Mouse (Mus musculus) right cerebral cortex, postnatal 14 days (tissue): ENCODE results near the gene Olfr98.
"Not testable (repeated sequence)": the region's sequence is repeated elsewhere in the genome, so short reads cannot be mapped to it uniquely, and the experiment has no call there.

ENCODE experiments used
- DNase-seq: peaks from one replicate; pipeline ENCODE4 v3.0.0; 2022

The Olfr98 gene

GRCm38 (mm10) chr17:37263626-37264025 lies at the start of gene Olfr98:
Olfr98 (minus strand) TSS chr17:37263749.
- DNase-seq = no peak

- no peak for DNase-seq
Measured at GRCm38 (mm10) chr17:37310146-37310699, 46.7 kb upstream of the Olfr98 start.

- DNase-seq = no peak
Measured at GRCm38 (mm10) chr17:37308483-37308882, 44.9 kb upstream of the Olfr98 start.

- DNase-seq = no peak
Measured at GRCm38 (mm10) chr17:37304213-37304612, 40.7 kb upstream of the Olfr98 start, which contains the start of gene Olfr101. Olfr101 (minus strand) TSS chr17:37304313.

GRCm38 (mm10) chr17:37283360-37283759 lies 19.8 kb upstream of the Olfr98 start, which contains the start of gene Olfr99:
Olfr99 (minus strand) TSS chr17:37283460.
- no peak for DNase-seq

GRCm38 (mm10) chr17:37280331-37280730 lies 16.8 kb upstream of the Olfr98 start:
- no peak for DNase-seq

- DNase-seq = no peak
Measured at GRCm38 (mm10) chr17:37276573-37276972, 13.0 kb upstream of the Olfr98 start.

GRCm38 (mm10) chr17:37275626-37276248 lies 12.2 kb upstream of the Olfr98 start:
- no peak for DNase-seq

GRCm38 (mm10) chr17:37270702-37271092 lies 7.1 kb upstream of the Olfr98 start:
- peak; percentile 9 for DNase-seq

GRCm38 (mm10) chr17:37270058-37270701 lies 6.6 kb upstream of the Olfr98 start, which contains the start of gene H2-M3:
H2-M3 (plus strand) TSS chr17:37270220.
- DNase-seq = peak; percentile 87

- DNase-seq = peak; percentile 7
Measured at GRCm38 (mm10) chr17:37250544-37250943, 13.0 kb downstream of the Olfr98 start.

- DNase-seq = no peak
Measured at GRCm38 (mm10) chr17:37249460-37249859, 14.1 kb downstream of the Olfr98 start.

- DNase-seq = peak; percentile 9
Measured at GRCm38 (mm10) chr17:37246715-37247114, 16.8 kb downstream of the Olfr98 start.

GRCm38 (mm10) chr17:37242198-37242597 lies 21.4 kb downstream of the Olfr98 start:
- no peak for DNase-seq

GRCm38 (mm10) chr17:37237230-37237629 lies 26.3 kb downstream of the Olfr98 start, which contains the start of gene Olfr97:
Olfr97 (minus strand) TSS chr17:37237330.
- not testable (repeated sequence) for DNase-seq

- DNase-seq = no peak
Measured at GRCm38 (mm10) chr17:37221879-37222278, 41.7 kb downstream of the Olfr98 start.

GRCm38 (mm10) chr17:37219846-37220245 lies 43.7 kb downstream of the Olfr98 start, which contains the start of gene Olfr96:
Olfr96 (plus strand) TSS chr17:37220146.
- DNase-seq = no peak

- DNase-seq = no peak
Measured at GRCm38 (mm10) chr17:37218486-37218885, 45.1 kb downstream of the Olfr98 start.

- no peak for DNase-seq
Measured at GRCm38 (mm10) chr17:37213018-37213417, 50.5 kb downstream of the Olfr98 start, which contains the start of gene Olfr95. Olfr95 (minus strand) TSS chr17:37213118.
